Mouse (Mus musculus) bone marrow, adult 2 months (tissue): ENCODE data around the gene Tmem11. TPM values are rescaled to one million over a fixed set of nuclear protein-coding genes. Genes with fewer than 3 reads are reported as not detected.

Source experiments
- H3K27ac ChIP-seq: fragments of 200-500 bp; 2 replicates; pipeline ENCODE4 v1.5.1; 2012; ENCODE audit warnings: low read depth, mild to moderate bottlenecking, control low read depth, inconsistent platforms, low read length; ENCODE audit not compliant: control insufficient read depth, poor library complexity, insufficient read depth
- H3K4me1 ChIP-seq: fragments of 200-500 bp; 2 replicates; pipeline ENCODE4 v1.6.1; 2011; ENCODE audit warnings: low read length; ENCODE audit not compliant: control insufficient read depth, insufficient read depth
- H3K4me3 ChIP-seq: fragments of 200-500 bp; replicated peaks from 2 replicates; pipeline ENCODE3; 2011; ENCODE audit warnings: mild to moderate bottlenecking, low read depth, low read length, control low read depth; ENCODE audit not compliant: control insufficient read depth
- CTCF ChIP-seq: fragments of 200-500 bp; IDR thresholded peaks from 2 replicates; pipeline ENCODE4 v1.5.1; 2011; ENCODE audit warnings: low read length, control low read depth; ENCODE audit not compliant: control insufficient read depth, insufficient read depth
- POLR2A ChIP-seq: fragments of 200-500 bp; IDR thresholded peaks from 2 replicates; pipeline ENCODE4 v1.6.1; 2011; ENCODE audit warnings: low read depth, mild to moderate bottlenecking, control low read depth, low read length, borderline replicate concordance; ENCODE audit not compliant: control insufficient read depth
- WGBS: fragments of 180-500 bp; shearing (Covaris S2); methylation state at CpG from one replicate; pipeline ENCODE4 v1.1.7; 2018; 5-methylcytosine and 5-hydroxymethylcytosine counted together
- polyA plus RNA-seq: library from polyadenylated mRNA; stranded (reverse); fragments of >200 nt; gene quantifications from 2 replicates; pipeline ENCODE4 v1.2.4, GENCODE M21; 2011; ENCODE audit warnings: low replicate concordance; ENCODE audit not compliant: missing spikeins, insufficient read depth, insufficient read length

Gene Tmem11
- polyA plus RNA-seq, 1 experiment, result 25.7 TPM

- WGBS, result 0% methylated on average over 34 of the region's 34 CpGs
- peak within 1 kb of the TSS; percentile 77 for H3K4me3 ChIP-seq
- peak within 1 kb of the TSS; percentile 68 for H3K27ac ChIP-seq
- H3K4me1 ChIP-seq, result no peaks in the 10 kb centered on the region; the same call in 1 of the 2 replicates
- TF ChIP-seq CTCF (no peak), POLR2A (peak; percentile 33; the same call in 1 of the 2 replicates)
Observed at GRCm38 (mm10) chr11:60830433-60831052, 48.5 kb downstream of the Tmem11 start, which contains the start of gene Dhrs7b. TSS of gene Dhrs7b (plus strand) at chr11:60830631.

GRCm38 (mm10) chr11:60828903-60829302 is 50.2 kb downstream of the Tmem11 start:
- H3K4me1 ChIP-seq, result no peaks in the 10 kb centered on the region; the same call in 1 of the 2 replicates
- WGBS, result 20% methylated on average over 2 of the region's 2 CpGs
- TF ChIP-seq CTCF (no peak), POLR2A (no peak)

GRCm38 (mm10) chr11:60827241-60827945 is 51.7 kb downstream of the Tmem11 start:
- no peaks in the 10 kb centered on the region; the same call in 1 of the 2 replicates for H3K4me1 ChIP-seq
- H3K27ac ChIP-seq, result no peak overlapping the region
- TF ChIP-seq POLR2A, result no peak
- no peak for TF ChIP-seq CTCF
- 57% methylated on average over 4 of the region's 4 CpGs for WGBS
- no peak overlapping the region for H3K4me3 ChIP-seq

More at GRCm38 (mm10) chr11:60828903-60829302, 50.2 kb downstream of the Tmem11 start:
- no peak overlapping the region for H3K4me3 ChIP-seq
- H3K27ac ChIP-seq, result no peak overlapping the region

- WGBS, result 8% methylated on average over 1 of the region's 1 CpGs
- Histone ChIP-seq H3K4me1 (no peaks in the 10 kb centered on the region; the same call in 1 of the 2 replicates), H3K27ac (no peak overlapping the region), H3K4me3 (no peak overlapping the region)
- TF ChIP-seq CTCF, result no peak
- TF ChIP-seq POLR2A, result no peak
Observed at GRCm38 (mm10) chr11:60826700-60827099, 52.4 kb downstream of the Tmem11 start.

- Histone ChIP-seq H3K4me1 (no peaks in the 10 kb centered on the region; the same call in 1 of the 2 replicates), H3K4me3 (no peak overlapping the region), H3K27ac (no peak overlapping the region)
- 82% methylated on average over 3 of the region's 3 CpGs for WGBS
- TF ChIP-seq CTCF (no peak), POLR2A (no peak)
Observed at GRCm38 (mm10) chr11:60825191-60825590, 53.9 kb downstream of the Tmem11 start.

DNA sequence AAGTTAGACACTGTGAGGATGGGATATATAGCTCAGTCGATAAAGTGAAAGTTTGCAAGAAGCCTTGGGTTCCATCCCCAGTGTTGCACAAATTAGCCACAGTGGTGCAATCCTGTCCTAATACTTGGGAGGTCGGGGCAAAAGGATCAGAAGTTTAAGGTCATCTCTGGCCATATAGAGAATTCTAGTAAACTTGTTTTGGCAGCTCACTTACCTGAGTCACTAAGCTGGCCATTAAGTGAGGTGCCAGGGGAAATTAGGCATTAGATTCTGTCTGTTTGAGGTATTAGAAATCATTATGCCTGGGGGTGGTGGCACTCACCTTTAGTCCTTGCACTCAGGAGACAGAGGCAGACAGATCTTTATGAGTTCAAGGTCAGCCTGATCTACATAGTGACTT is 55.3 kb downstream of the Tmem11 start:
- TF ChIP-seq POLR2A (no peak), CTCF (no peak)
- H3K4me1 ChIP-seq, result no peaks in the 10 kb centered on the region; the same call in 1 of the 2 replicates
- H3K27ac ChIP-seq, result no peak overlapping the region
- no peak overlapping the region for H3K4me3 ChIP-seq
- 43% methylated on average over 2 of the region's 2 CpGs for WGBS

DNA sequence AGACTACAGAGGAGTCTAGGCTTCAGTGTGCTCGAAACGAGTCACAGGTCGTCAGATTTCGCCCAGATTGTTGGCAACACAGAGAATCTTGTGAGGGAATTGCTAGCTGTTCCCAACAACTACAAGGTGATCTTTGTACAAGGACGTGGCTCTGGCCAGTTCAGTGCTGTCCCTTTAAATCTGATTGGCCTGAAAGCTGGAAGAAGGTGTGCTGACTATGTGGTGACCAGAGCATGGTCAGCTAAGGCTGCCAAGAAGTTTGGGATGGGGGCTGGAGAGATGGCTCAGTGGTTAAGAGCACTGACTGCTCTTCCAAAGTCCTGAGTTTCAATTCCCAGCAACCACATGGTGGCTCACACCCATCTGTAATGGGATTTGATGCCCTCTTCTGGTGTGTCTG is 62.7 kb downstream of the Tmem11 start:
- H3K4me3 ChIP-seq, result no peak overlapping the region
- TF ChIP-seq POLR2A (no peak), CTCF (no peak)

More for the DNA sequence above, 62.7 kb downstream of the Tmem11 start:
- Histone ChIP-seq H3K4me1 (no peaks in the 10 kb centered on the region), H3K27ac (no peak overlapping the region)
- 57% methylated on average over 5 of the region's 5 CpGs for WGBS

Other genes starting within 250 kb of the Tmem11 start
- gene Llgl1, start 179.5 kb downstream of the Tmem11 start, polyA plus RNA-seq, result 11.1 and 11.2 TPM in 2 replicates
- gene Flii, start 152.0 kb downstream of the Tmem11 start, polyA plus RNA-seq, result 39.0 and 41.0 TPM in 2 replicates
- gene Mief2, start 150.9 kb downstream of the Tmem11 start, polyA plus RNA-seq, result 4.1 and 11.7 TPM in 2 replicates
- gene Top3a, start 101.9 kb downstream of the Tmem11 start, polyA plus RNA-seq, result 4.3 and 8.1 TPM in 2 replicates
- 2.9 and 11.1 TPM in 2 replicates for gene Smcr8, start 101.7 kb downstream of the Tmem11 start, polyA plus RNA-seq
- gene Shmt1, start 67.6 kb downstream of the Tmem11 start, polyA plus RNA-seq, result 6.7 and 34.2 TPM in 2 replicates
- gene Dhrs7b, start 48.6 kb downstream of the Tmem11 start, polyA plus RNA-seq, result 11.1 and 14.5 TPM in 2 replicates
- 6.6 and 9.1 TPM in 2 replicates for gene Natd1, start 35.5 kb upstream of the Tmem11 start, polyA plus RNA-seq
- 68.0 and 74.9 TPM in 2 replicates for gene Map2k3, start 52.8 kb upstream of the Tmem11 start, polyA plus RNA-seq
- not detected in 2 replicates for gene Kcnj12, start 143.3 kb upstream of the Tmem11 start, polyA plus RNA-seq
- 11.5 and 21.8 TPM in 2 replicates for gene Tnfrsf13b, start 247.5 kb upstream of the Tmem11 start, polyA plus RNA-seq